Mouse (Mus musculus): ENCODE measurements at regions not wholly inside any gene's neighbourhood (a gene's known extent, or its start where the extent isn't known, plus 50 kb on each side); places are given as distances from the start of the nearest gene placed in this dataset.

DNA sequence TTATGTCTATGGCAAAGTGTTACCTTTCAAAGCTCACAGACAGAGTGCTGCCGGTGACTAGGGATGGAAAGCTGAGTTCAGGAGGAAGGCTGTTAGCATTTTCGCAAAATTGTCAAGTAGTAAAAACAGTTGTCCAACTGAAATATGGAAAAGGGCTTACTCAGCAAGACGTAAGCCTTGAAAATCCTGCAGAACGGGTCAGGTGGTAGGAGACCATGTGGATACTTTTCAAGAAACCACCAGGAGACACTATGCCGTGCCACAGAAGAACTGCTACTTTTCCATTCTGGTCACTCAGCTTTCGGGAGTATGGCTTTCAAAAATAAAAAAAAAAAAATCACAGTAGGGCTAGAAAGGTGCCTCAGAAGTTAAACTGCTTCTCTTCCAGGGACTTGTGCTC lies 199.1 kb upstream of the Pou3f3 start:
- Histone ChIP-seq H3K9me3 (replicated peaks) (no peaks in the 10 kb centered on the region), H3K36me3 (no peaks in the 10 kb centered on the region), H3K4me2 (replicated peaks) (no peak overlapping the region), H3K4me3 (no peak overlapping the region), H3K27me3 (no peaks in the 10 kb centered on the region), H3K9ac (no peak overlapping the region), H3K4me1 (peaks cover 13% of the 10 kb centered on the region), H3K27ac (no peak overlapping the region)
- no peak for ATAC-seq (ENCODE audit: low FRiP score)
- 83% methylated on average over 6 of the region's 6 CpGs for WGBS

DNA sequence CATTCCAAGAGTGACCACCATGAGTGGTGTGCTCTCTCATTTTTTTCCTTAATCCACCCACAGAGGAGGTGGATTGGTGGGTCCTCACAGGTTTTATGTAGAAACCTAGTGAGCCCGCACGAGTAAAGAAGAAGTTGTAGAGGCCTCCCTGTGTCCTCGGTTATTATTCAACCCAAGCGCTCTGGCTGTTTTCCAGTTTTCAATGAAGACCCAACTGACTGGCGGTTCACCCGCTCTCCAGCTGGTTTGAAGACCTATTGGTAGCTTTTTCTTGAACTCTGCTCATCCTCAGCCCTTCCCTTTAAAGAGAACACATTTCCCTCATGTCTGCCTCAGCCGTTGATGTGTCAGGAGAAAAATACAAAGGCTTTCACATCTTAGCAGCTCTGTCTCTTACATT lies 196.7 kb upstream of the Pou3f3 start:
- WGBS, result 83% methylated on average over 7 of the region's 7 CpGs
- Histone ChIP-seq H3K9ac (no peak overlapping the region), H3K27ac (no peak overlapping the region), H3K27me3 (no peaks in the 10 kb centered on the region), H3K36me3 (no peaks in the 10 kb centered on the region), H3K4me2 (replicated peaks) (no peak overlapping the region), H3K9me3 (replicated peaks) (no peaks in the 10 kb centered on the region), H3K4me3 (no peak overlapping the region), H3K4me1 (no peaks in the 10 kb centered on the region)
- no peak for ATAC-seq (ENCODE audit: low FRiP score)

- Histone ChIP-seq H3K27me3 (no peaks in the 10 kb centered on the region), H3K36me3 (no peaks in the 10 kb centered on the region), H3K9me3 (replicated peaks) (no peaks in the 10 kb centered on the region), H3K4me2 (replicated peaks) (no peak overlapping the region), H3K9ac (no peak overlapping the region), H3K4me1 (no peaks in the 10 kb centered on the region), H3K4me3 (no peak overlapping the region), H3K27ac (no peak overlapping the region)
- 75% methylated on average over 9 of the region's 9 CpGs for WGBS
- no peak for ATAC-seq (ENCODE audit: low FRiP score)
These were observed 191.1 kb upstream of the Pou3f3 start for GRCm38 (mm10) chr1:42504491-42504890.

DNA sequence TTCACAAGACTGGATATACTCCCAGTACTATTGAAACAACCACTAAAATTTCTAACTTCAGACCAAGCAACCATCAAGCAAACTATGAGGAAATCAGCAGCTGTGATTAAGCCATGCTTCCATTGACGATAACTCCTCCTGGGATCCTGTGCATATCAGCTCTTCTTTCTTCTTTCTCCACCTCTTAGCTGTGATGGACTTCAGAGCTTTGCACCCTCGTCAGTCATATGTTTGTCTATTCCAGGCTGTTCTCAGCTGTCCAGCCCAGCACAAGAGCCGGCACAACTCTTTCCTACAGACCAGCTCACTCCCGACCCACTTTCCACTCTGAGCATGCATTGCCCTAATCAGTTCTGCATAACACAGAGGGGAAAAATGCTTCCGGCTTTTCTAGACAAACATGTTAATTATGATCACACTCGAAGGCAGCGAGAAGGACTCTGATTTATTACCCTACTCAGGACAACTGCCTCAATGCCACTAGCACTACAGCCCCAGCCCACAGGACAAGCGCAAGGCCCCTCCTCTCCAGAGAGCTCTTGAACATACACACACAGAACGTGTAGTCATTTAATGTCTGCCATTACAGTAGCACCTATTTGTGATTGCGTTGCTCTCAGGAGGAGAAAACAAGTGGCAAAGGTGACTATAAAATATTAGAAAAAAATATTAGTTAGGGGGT lies 190.4 kb upstream of the Pou3f3 start:
- H3K9ac ChIP-seq, result no peak overlapping the region
- H3K36me3 ChIP-seq, result no peaks in the 10 kb centered on the region
- H3K4me3 ChIP-seq, result no peak overlapping the region
- no peak overlapping the region for H3K27ac ChIP-seq
- 72% methylated on average over 10 of the region's 10 CpGs for WGBS
- no peak overlapping the region for H3K4me2 ChIP-seq (replicated peaks)
- H3K4me1 ChIP-seq, result no peaks in the 10 kb centered on the region
- H3K27me3 ChIP-seq, result no peaks in the 10 kb centered on the region
- no peaks in the 10 kb centered on the region for H3K9me3 ChIP-seq (replicated peaks)
- ATAC-seq (ENCODE audit: low FRiP score), result no peak

GRCm38 (mm10) chr1:42514417-42514816 lies 181.2 kb upstream of the Pou3f3 start:
- no peaks in the 10 kb centered on the region for H3K36me3 ChIP-seq
- no peak overlapping the region for H3K4me3 ChIP-seq
- H3K4me2 ChIP-seq (replicated peaks), result no peak overlapping the region
- H3K4me1 ChIP-seq, result no peaks in the 10 kb centered on the region
- H3K27me3 ChIP-seq, result no peaks in the 10 kb centered on the region
- no peak overlapping the region for H3K27ac ChIP-seq
- WGBS, result 94% methylated on average over 3 of the region's 3 CpGs
- no peak for ATAC-seq (ENCODE audit: low FRiP score)
- H3K9me3 ChIP-seq (replicated peaks), result no peaks in the 10 kb centered on the region
- H3K9ac ChIP-seq, result no peak overlapping the region

- Histone ChIP-seq H3K4me3 (no peak overlapping the region), H3K4me2 (replicated peaks) (no peak overlapping the region), H3K9ac (no peak overlapping the region), H3K36me3 (no peaks in the 10 kb centered on the region), H3K27ac (no peak overlapping the region), H3K4me1 (0 out of 2 replicates have a peak, but pooled peaks cover 6% of the 10 kb centered on the region), H3K27me3 (no peaks in the 10 kb centered on the region), H3K9me3 (replicated peaks) (no peaks in the 10 kb centered on the region)
- no peak for ATAC-seq (ENCODE audit: low FRiP score)
- 46% methylated on average over 4 of the region's 4 CpGs for WGBS
These were observed 171.2 kb upstream of the Pou3f3 start for GRCm38 (mm10) chr1:42524401-42524800.

- ATAC-seq (ENCODE audit: low FRiP score), result no peak
- Histone ChIP-seq H3K36me3 (no peaks in the 10 kb centered on the region), H3K9ac (no peak overlapping the region), H3K4me2 (replicated peaks) (no peak overlapping the region), H3K4me1 (0 out of 2 replicates have a peak, but pooled peaks cover 6% of the 10 kb centered on the region), H3K27me3 (no peaks in the 10 kb centered on the region), H3K9me3 (replicated peaks) (no peaks in the 10 kb centered on the region), H3K27ac (no peak overlapping the region), H3K4me3 (no peak overlapping the region)
- WGBS, result 61% methylated on average over 11 of the region's 11 CpGs
These were observed 167.7 kb upstream of the Pou3f3 start for GRCm38 (mm10) chr1:42527746-42528476.

GRCm38 (mm10) chr1:42532908-42533307 lies 162.7 kb upstream of the Pou3f3 start:
- 85% methylated on average over 6 of the region's 6 CpGs for whole genome bisulfite sequencing
- Histone ChIP-seq H3K9ac (no peak overlapping the region), H3K9me3 (replicated peaks) (no peaks in the 10 kb centered on the region), H3K4me3 (no peak overlapping the region), H3K27ac (no peak overlapping the region), H3K36me3 (no peaks in the 10 kb centered on the region), H3K27me3 (no peaks in the 10 kb centered on the region), H3K4me2 (replicated peaks) (no peak overlapping the region), H3K4me1 (no peaks in the 10 kb centered on the region)
- no peak for ATAC-seq (ENCODE audit: low FRiP score)

DNA sequence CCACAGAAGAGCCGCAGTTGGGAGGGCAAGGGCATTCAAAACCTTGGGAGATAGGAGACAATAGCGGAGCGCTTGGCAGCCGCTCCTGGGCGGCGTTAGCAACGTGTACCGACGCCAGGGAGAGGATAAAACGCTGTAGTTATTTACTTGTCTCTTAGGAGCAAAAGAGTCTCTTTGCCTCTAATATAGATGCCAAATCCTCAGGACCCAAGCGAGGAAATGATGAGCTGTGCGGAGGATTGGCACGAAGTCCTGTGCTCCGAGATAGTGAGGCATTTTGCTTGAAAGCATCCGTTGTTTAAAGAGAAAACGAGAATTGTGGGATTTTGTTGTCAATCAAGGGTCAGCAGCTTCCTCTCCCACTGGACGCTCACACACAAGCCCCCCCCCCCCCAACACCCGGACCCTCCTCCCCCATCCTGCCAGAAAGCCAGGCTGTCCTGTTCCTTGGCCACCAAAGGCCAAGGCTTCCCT lies 156.5 kb upstream of the Pou3f3 start:
- no peak overlapping the region; the same call in 1 of the 2 replicates for H3K4me3 ChIP-seq
- WGBS, result 31% methylated on average over 18 of the region's 18 CpGs
- H3K27ac ChIP-seq, result peak overlapping the region; percentile 66
- 0 out of 2 replicates have a peak overlapping the region, but pooled peaks have one; percentile 18 for H3K9ac ChIP-seq
- no peaks in the 10 kb centered on the region for H3K36me3 ChIP-seq
- peak; percentile 66 for ATAC-seq (ENCODE audit: low FRiP score)
- H3K4me2 ChIP-seq (replicated peaks), result peak overlapping the region; percentile 52
- no peaks in the 10 kb centered on the region for H3K9me3 ChIP-seq (replicated peaks)
- peaks cover 10% of the 10 kb centered on the region for H3K27me3 ChIP-seq
- peaks cover 34% of the 10 kb centered on the region for H3K4me1 ChIP-seq

- Histone ChIP-seq H3K36me3 (no peaks in the 10 kb centered on the region), H3K9ac (0 out of 2 replicates have a peak overlapping the region, but pooled peaks have one; percentile 18), H3K9me3 (replicated peaks) (no peaks in the 10 kb centered on the region), H3K27me3 (peaks cover 10% of the 10 kb centered on the region), H3K27ac (peak overlapping the region; percentile 66), H3K4me3 (no peak overlapping the region), H3K4me2 (replicated peaks) (peak overlapping the region; percentile 52), H3K4me1 (peaks cover 34% of the 10 kb centered on the region)
- WGBS, result 32% methylated on average over 26 of the region's 26 CpGs
- peak; percentile 56 for ATAC-seq (ENCODE audit: low FRiP score)
These were observed 155.7 kb upstream of the Pou3f3 start for GRCm38 (mm10) chr1:42539541-42540520.

DNA sequence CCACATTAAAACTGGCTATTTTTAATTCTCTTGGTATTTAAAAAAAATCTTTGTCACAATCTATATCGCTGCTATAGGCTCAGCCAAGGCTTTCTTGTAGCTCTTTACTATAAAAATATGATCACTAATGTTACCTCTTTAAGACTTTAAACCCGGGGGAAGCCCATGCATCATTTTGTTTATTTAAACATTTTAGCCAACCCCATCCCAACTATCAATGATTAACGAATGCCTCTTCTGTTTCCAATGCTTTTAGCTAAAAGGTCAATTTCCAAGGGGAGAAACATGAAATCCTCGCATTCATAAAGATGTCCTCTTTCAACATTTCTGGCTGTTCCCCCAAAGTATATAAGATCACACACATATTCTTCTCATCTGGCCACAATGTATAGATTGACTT lies 153.6 kb upstream of the Pou3f3 start:
- Histone ChIP-seq H3K4me2 (replicated peaks) (no peak overlapping the region), H3K36me3 (no peaks in the 10 kb centered on the region), H3K4me3 (no peak overlapping the region), H3K27ac (no peak overlapping the region), H3K4me1 (peaks cover 34% of the 10 kb centered on the region), H3K9ac (no peak overlapping the region), H3K27me3 (peaks cover 10% of the 10 kb centered on the region), H3K9me3 (replicated peaks) (no peaks in the 10 kb centered on the region)
- no peak for ATAC-seq (ENCODE audit: low FRiP score)
- WGBS, result 78% methylated on average over 4 of the region's 4 CpGs
